Mouse (Mus musculus): Measurements from ENCODE around the gene 3110009E18Rik. TPM values are rescaled to one million over a fixed set of nuclear protein-coding genes. Genes with fewer than 3 reads are reported as not detected.

Gene 3110009E18Rik
- total RNA-seq, 4 experiments from 2014 or later, result 6.2 to 8.1 (median 7.4) TPM

DNA sequence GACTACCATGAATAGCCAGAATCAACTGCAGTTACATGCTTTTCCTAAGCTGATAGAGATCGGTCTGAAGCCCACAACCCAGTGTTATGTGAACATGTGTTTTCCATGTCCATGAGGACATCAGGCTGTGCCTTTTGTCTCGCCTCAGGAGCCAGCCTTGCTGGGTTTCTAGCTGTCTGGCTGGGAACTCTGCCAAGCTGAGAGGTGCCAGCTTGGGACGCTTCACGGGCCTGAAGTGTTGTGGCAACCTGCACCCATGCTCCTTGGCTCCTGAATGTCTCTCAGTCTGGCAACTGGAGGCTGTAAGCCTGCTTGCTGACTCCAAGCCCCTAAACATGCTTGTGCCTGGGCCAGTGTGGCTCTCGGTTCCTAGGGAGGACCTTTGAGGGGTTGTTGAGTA lies 21.6 kb downstream of the 3110009E18Rik start:
- peak in 1 of 2 experiments; percentile 26 for DNase-seq (ENCODE audit: low spot score in 2 of 2)

DNA sequence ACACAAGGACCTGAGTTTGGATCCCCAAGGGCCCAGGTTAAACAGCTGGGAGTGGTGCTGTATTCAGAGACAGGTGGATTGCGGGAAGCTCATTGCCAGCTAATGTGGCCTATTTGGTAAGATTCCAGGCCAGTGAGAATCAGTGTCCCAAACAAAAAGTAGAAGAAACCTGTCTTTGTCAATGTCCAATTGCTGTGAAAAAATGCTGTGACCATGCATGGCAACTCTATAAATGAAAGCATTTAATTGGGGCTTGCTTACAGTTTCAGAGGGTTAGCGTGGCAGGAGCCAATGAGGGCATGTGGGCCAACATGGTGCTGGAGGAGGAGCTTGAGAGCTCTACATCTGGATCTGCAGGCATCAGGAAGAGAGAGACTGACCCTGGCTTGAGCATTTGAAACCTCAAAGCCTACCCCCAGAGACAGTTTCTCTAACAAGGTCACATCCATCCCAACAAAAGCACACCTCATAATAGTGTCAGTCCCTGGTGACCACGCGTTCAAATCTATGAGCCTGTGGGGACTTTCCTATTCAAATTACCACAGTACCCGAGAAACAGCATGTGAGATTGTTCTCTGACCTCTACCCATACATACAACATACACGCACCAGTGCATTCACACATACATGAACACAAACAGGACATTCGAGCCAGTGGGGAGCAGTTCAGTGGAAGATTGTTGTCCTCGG lies 24.7 kb downstream of the 3110009E18Rik start:
- no peak for DNase-seq (ENCODE audit: low spot score in 2 of 2)

DNA sequence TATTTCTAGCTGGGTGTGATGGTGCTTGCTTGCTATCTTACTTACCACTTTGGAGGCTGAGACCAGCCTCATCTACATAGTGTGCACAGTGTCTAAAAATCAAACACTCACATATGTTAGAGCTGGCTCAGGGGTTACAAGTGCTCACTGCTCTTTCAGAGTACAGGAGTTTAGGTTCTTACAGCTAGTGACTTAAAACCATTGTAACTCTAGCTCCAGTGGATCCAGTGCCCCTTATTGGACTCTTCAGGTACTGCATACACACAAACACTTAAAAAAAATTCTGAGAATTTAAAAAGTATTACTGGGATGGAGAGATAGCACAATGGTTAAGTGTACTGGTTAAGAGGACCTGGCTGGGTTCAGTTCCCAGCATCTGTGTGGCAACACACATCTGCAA lies 26.0 kb downstream of the 3110009E18Rik start:
- DNase-seq (ENCODE audit: low spot score in 2 of 2), result no peak

DNA sequence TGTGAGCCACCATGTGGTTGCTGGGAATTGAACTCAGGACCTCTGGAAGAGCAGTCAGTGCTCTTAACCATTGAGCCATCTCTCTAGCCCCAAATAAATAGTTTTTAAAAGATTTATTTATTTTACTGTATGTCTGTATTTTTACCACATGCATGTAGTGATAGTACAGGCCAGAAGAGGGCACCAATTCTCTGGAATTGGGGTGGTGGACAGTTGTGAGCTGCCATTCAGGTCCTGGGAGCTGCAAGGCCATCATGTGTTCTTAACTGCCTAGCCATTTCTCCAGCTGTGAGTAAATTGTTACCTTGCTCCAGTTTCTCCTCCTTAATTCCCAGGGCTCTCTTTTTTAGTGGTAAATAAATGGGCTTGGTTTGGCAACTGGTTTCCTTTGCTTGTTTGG lies 33.2 kb downstream of the 3110009E18Rik start:
- DNase-seq (ENCODE audit: low spot score in 2 of 2), result no peak

DNA sequence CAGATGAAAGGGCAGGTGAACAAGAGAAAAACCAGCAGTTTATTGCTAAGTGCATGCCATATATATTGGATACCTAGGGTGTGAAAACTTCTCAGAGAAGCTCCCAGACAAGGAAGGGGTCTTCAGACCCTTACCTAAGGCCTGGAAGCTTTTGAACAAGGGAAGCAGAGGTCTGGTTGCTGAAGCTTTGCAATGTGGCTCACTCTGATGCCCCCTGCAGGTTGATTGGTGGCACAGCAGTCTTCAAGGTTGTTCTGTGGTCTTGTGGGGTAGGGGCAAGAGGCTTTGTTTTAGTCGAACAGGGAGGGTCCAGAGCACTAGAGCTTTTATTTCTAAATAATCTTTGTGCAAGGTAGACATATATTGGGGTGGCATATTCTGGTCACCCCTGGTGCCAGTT lies 34.3 kb downstream of the 3110009E18Rik start:
- peak in 1 of 2 experiments; percentile 32 for DNase-seq (ENCODE audit: low spot score in 2 of 2)

DNA sequence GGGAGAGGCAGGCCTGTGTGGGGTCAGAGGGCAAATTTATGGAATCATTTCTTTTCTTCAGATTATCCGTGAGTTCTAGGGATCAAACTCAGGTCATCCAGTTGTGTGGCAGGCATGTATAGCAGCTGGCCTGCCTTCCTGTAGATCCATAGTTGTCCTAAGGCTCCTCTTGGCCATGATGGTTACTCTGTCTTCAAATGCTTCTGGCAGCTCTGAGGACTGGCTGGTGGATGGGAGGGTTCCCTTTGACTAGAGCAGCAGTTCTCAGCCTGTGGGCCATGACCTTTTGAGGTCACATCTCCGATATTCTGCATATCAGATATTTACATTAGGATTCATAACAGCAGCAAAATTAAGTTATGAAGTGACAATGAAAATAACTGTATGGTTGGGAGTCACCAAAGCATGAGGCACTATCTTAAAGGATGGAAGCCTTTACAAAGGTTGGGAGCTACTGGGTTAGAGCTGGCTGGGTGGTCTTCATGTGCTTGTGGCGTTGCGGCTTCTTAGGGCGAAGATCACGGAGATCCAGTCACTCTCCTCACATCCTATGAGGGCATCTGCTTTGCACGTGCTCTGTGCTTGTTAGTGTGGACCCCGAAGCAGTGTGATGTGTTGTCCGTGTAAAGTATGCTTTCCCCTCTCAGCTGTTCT lies 37.6 kb downstream of the 3110009E18Rik start:
- no peak for DNase-seq (ENCODE audit: low spot score in 2 of 2)

DNA sequence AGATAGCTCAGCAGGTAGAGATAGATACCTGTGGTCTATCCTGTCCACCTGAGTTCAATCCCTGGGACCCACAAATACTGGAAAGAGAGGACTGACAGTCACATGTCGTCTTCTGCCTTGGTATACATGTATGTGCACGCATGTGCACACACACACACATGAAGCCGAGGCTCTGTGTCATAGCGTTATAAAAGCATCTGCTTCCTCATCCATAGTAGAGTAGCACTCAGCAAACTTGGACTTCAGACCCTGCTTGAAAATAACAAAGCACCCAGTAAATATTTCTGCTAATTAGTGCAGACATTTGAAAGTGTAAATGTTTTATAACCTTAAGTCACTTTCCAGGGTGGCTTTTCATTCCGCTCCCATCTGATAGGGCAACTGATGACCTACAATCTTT lies 40.5 kb downstream of the 3110009E18Rik start:
- no peak for DNase-seq (ENCODE audit: low spot score in 2 of 2)

DNA sequence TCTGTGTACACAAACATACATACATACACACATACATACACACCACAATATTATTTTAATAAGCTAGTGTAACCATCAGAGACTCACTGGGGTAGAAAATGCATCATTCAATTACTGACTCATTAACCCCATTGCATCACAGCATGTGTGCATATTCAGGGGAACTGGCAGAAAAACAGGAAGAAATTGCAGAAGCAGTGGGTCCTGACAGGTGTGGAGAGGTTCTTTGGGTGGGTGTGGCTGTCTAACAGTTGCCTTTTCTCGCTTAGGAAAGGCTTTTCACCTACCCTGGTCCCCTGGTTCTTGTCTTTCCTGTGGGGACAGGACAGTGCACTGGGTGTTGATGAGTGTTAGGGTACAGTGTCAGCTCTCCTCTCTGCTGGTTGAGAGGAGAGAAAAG lies 41.6 kb downstream of the 3110009E18Rik start:
- no peak for DNase-seq (ENCODE audit: low spot score in 2 of 2)

DNA sequence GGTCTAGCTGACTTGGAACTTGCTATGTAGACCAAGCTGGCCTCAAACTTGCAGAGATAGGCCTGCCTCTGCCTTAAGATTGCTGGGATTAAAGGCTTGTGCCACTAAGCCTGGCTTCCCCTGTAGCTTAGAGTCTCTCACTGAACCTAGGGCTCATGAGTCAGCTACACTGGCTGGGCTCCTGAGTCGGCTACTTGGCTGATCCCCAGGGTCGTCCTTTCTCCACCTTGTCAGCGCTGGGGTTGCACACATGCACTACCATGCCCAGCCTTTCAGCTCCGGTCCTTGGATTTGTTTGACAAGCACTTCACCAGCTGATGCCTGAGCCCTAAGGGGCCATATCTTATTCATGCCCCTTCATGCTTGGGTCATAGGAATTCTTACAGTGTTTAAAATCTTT lies 47.0 kb downstream of the 3110009E18Rik start:
- no peak for DNase-seq (ENCODE audit: low spot score in 2 of 2)

DNA sequence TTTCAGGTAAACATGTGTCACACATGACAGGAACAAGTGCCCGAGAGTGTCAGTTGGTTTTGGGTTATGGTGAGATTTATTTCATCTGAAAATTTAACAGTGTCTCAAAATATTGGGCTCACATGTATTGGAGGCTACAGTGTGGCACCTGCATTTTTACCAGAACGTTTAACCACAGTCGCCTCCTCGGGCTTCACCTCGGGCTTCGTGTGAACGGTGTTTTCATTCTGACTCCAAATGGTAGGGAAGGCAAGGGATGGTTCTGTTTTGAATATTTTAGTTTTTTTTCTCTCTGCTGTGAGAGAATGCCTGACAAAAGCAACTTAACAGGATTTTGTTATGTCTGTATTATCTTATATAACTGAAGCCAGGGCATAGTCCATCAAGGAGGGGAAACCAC lies 47.7 kb downstream of the 3110009E18Rik start:
- DNase-seq (ENCODE audit: low spot score in 2 of 2), result no peak

DNA sequence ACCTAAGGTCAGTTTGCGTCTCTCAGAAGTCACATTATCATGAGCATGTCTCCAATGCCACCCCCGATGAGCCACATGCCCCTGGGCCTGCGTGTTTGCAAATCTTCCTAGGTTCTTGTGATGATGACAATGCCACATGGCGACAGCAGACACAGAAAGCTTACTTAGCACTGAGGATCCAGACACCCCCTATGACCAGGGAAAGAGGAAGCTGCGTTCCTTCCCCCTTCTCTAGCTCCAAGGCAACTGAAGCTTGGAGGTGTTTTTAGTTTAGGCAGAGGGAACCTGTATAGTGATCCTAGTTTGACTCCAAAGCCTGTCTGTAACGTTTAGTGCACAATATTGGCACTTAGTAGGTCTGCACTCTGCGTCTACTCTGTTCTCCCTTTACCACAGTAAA lies 49.3 kb downstream of the 3110009E18Rik start:
- DNase-seq (ENCODE audit: low spot score in 2 of 2), result no peak

DNA sequence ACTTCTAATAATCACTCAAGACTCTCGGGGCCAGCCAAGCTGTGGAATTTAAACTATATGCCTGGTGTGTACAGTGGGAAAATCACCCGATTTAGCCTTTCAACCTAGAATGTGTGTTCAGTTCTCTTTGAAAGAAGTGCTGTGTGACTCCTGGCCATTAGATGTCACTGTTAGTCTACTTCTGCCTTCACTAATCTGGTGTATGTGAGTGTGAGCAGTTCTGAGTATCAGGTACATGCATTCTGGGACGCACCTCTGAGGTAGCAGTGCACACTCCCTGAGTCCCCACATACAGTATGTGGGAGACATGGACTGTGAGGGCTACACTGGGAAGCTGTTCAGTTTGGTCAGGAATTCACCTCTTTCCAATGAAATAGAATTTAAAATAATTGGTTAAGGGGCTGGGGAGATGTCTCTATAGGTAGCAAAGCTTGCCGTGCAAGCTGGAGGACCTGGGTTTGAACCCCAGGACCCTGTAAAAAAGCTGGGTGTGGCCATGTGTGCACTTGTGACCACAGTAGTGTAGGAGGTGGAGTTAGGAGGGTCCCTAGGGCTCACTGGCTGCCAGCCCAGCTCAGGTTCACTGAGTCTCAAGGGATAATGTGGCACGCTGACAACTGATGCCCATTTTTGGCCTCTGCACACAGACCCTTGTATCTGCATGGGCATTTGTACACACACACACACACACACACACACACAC lies 51.0 kb downstream of the 3110009E18Rik start:
- DNase-seq (ENCODE audit: low spot score in 2 of 2), result peak in 1 of 2 experiments; percentile 44

DNA sequence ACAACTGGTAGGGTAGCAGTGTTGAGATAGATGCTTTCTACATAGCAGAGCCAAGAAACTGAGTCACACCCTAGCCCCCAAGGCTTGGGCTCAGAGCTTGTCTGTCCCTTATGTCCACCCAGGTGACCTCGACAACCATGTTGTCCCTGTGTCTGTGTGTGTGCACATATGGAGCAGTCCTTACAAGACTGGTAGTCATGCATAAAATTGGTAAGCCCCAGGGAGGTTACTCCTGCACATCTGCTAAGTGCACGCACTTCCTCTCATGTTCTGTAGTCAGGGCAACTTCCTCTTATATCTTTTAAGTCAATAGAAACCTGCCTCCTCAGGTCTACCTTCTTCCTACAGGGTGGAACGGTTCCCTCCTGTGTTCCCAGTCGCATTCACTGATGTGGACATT lies 54.0 kb downstream of the 3110009E18Rik start:
- DNase-seq (ENCODE audit: low spot score in 2 of 2), result no peak

DNA sequence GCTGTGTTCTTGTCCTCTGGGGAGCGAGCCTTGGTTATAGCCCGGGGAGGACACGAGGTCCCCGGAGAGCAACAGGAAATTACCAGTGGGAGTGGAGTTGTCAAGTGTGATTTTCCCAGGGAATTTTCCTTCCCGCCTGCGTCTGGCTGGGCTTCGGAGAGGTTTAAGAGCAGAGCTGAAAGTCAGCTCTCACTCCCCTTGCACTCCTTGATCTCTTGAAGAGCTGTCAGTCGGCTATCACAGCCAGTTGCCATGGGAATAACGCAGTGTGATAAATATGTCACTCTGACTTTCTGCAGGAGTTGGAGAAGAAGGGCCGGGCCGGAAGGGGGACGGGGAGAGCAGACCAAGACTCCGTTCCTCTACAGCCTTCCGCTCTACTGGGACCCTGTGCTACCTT lies 55.3 kb downstream of the 3110009E18Rik start:
- DNase-seq (ENCODE audit: low spot score in 2 of 2), result no peak

DNA sequence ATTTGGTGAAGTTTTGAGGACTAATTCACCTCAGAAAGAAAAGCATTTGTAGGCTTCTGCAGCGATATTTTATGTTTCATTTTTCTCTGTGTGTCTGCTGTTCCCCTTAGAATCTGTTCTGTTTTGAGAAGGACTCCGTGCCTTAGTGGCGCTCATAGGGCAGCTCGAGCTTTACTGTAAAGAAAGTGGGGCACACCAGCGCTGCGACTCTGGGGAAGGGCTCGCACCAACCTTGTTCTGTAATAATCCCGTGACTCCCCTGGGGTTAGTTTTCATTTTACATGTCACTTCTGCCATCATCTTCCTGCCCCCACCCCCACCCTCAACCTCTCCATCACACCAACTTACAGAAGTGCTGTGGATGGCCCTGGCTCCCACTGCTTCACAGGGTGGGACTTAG lies 56.2 kb downstream of the 3110009E18Rik start:
- DNase-seq (ENCODE audit: low spot score in 2 of 2), result no peak

DNA sequence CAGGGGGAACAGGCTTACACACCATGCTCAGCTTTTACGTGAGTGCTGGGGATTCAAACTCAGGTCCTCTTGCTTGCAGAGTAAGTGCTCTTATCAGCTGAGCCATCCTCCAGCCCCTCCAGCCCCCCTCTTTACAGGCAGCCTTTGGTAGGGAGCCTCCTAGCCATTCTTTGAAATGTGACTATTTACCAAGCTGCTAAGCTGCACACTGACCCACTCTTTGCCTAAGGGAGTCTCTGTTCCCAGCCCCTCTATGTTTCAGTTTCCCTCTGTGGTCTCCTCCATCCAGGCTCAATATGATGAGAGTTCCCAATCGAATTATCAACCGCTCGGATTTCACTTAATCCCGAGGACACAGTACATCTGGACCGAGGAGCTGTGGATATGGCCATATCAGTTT lies 65.2 kb downstream of the 3110009E18Rik start:
- no peak for DNase-seq (ENCODE audit: low spot score in 2 of 2)

DNA sequence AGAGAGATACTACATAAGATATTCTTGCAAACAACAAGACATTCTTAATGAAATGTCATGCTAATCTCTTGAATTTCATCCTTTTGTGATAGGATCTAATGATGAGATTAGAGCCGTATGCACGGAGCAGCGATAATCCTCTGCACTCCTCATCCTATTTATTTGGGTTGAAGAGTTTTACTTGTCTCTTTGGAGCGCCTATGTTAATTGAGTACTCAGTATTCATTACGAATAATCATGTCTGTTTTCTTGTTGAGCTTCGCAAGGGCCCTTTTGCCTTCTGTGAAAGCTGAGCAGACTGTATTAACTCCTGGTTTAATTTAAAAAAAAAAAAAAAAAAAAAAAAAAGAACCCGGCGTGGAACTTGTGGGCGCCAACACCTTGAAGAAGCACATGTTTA lies 65.7 kb downstream of the 3110009E18Rik start:
- no peak for DNase-seq (ENCODE audit: low spot score in 2 of 2)

DNA sequence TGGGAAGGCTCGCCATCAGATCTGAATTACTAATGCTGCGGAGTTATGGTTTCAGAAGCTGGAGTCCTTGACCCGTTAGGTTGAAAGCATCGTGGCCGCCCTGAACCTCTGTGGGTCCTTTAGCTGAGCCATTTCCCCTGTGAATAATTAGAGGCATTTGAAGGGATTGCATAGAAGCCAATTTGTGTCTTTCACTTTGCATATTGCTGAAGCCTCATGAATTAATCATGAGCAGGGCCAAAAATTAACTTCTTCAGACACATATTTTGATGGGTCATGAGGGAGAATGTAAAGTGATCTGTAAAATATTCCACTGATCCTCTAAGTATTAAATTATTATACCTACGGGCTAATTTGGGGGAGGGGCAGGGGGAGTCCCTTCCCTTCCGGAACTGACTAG lies 66.1 kb downstream of the 3110009E18Rik start:
- DNase-seq (ENCODE audit: low spot score in 2 of 2), result no peak

DNA sequence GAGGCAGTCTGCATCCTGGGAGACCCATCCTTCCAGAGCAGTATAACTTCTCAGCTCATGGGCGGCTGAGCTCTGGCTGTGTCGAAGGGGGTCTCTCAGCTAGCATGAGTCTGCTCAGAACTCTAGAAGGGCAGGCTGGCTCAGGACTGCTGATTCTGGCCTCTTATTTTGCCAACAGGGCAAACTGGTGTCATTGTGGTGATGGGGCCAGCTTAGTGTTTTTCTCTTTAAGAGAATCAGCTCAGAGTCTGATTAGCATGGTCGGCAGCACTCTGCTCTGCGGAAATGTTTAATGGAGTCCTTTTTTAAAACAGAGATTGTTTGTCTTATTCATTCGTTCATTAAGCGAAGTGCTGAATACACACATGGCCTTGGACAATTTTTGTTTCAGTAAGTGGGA lies 68.2 kb downstream of the 3110009E18Rik start:
- peak in 1 of 2 experiments; percentile 39 for DNase-seq (ENCODE audit: low spot score in 2 of 2)

DNA sequence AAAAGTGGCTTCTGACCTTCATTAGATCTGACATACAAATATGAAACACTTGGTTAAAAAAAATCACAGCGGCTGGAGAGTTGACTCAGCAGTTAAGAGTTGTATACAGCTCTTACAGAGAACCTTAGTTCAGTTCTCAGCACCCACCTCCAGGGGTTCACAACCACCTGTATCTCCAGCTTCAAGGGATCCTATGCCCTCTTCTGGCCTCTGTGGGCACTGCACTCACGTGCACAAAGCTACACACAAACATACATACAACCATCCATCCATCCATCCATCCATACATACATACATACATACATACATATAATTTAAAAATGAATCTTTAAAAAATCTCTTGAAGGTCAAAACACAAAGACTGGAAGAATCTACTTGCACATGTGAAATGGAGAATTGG lies 69.3 kb downstream of the 3110009E18Rik start:
- DNase-seq (ENCODE audit: low spot score in 2 of 2), result no peak

DNA sequence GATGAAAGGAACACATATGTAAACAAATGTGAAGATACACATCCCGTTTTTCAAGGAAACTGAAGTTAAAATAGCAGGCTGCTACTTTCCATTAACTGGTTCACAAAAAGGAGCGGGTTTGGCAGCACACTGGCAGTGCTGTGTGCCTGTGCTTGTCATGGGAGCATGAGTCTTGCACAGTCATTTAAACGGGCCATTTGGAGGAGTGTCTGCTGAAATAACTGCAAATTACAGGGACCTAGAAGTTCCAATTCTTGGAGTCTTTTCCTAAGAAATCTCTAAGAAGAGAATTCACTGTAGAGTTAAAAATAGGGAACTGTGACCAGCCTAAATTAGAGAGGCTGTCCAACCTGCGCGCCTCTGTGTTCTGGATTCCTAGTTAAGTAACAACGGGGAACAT lies 70.0 kb downstream of the 3110009E18Rik start:
- no peak for DNase-seq (ENCODE audit: low spot score in 2 of 2)

DNA sequence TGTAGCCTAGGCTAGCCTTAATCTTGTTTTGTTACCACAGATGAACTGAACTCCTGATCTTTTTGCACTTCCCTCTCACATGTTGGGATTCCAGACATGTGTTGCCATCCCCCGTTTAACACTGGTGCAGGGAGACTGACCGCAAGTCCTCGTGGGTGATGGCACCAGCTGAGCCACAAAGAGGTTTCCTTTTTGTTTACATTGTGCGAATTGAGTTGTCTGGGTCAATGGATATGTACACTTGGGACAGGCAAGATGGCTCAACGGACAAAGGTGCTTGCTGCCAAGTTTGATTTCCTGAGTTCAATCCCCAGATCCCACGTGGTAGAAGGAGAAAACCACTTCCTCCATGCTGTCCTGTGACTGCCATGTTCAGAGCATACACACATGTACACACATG lies 71.3 kb downstream of the 3110009E18Rik start:
- DNase-seq (ENCODE audit: low spot score in 2 of 2), result no peak

DNA sequence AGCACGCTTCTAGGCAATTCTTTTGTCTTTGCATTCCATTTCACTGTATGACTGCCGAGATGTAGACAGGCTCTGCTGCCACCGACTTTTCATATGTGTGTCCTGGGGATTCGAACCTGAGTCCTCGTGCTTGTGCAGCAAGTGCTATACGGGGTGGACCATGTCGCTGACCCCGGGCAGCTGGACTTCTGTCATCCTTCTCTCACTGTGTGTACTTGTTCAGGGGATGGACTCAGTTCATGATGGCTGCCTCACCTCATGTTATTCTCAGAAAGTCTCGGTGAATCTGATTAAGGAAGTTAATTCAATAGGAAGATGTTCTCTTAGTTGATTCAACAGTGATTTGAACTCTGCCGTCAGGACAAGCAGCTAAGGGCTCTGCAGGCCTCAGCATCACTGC lies 72.6 kb downstream of the 3110009E18Rik start:
- DNase-seq (ENCODE audit: low spot score in 2 of 2), result no peak
